ENCODE assay signal across 7 mouse cellular contexts in the genomic region with DNA sequence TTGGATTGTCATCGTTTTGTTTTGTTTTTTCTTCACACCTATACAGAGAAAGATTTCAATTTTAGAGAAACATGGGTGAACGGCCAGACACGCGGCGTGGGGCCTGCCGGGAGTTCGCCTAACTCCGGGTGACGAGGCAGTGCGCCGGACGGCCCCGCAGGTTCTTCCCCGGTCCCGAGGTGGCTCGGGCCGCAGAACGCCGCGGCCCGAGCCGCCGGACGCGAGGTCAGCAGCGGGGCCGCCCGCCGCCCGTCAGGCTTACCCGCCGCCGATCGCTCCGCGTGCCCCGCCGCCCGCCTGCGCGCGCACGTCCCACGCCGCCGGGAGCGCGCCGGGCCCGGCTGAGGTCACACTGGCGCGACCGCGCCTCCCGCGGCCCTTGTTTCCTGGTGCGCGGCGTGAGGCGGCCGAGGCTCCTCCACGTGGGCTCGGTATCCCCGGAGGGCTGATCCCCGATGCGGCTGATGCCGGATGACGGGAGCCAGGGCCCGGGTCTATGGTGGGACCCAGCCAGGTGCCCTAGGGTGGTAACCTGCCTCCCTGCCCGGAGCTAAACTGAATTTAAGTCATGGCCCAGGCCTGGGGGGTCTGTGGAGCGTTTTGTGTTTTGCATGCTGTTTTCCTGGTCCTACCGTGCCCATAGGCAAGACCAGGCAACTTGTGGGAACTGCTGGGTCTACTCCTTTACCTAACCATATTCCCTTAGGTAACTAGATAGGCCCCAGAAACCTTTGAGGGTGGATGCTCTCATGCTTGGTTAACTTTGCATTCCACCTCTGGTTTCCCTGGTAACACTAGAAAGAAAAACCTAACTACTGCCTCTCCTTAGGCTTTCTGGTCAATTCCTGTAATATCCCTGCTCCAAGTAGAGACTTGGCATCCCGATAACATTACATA. TPM values are rescaled to one million over a fixed set of nuclear protein-coding genes. Genes with fewer than 3 reads are reported as not detected.
DNase-seq lines count a peak whose midpoint lies in the region; ATAC-seq lines count a peak whose summit lies in the region.

A gene (minus strand): TSS at position 316 of the 897 bp plus-strand sequence.

- H3K4me3 ChIP-seq in intestine, embryonic 15.5 days (replicated peaks), result peak within 1 kb of the TSS; percentile 59
- H3K4me3 ChIP-seq in limb, embryonic 11.5 days (ENCODE audit: low read depth, low read length), result peak within 1 kb of the TSS; percentile 47
- H3K4me3 ChIP-seq in midbrain, embryonic 13.5 days (replicated peaks), result peak within 1 kb of the TSS; percentile 57

- H3K9ac ChIP-seq in intestine, embryonic 15.5 days, result peak within 1 kb of the TSS; percentile 65
- peak within 1 kb of the TSS; percentile 88 for H3K9ac ChIP-seq in limb, embryonic 11.5 days (ENCODE audit: low read length)
- peak within 1 kb of the TSS; percentile 82 for H3K9ac ChIP-seq in midbrain, embryonic 13.5 days (replicated peaks)

- H3K27ac ChIP-seq in intestine, embryonic 15.5 days, result peak within 1 kb of the TSS; percentile 25; the same call in 1 of the 2 replicates
- H3K27ac ChIP-seq in limb, embryonic 11.5 days (replicated peaks; ENCODE audit: low read depth, low read length), result no peak within 1 kb of the TSS
- H3K27ac ChIP-seq in midbrain, embryonic 13.5 days, result peak within 1 kb of the TSS; percentile 39

- peak; percentile 49 for DNase-seq in adrenal gland, adult 8-10 months
- DNase-seq in embryo, embryonic 11 days, result peak; percentile 90
- peak; percentile 79 for DNase-seq in gastrocnemius, postnatal 25 days
- DNase-seq in limb, embryonic 11.5 days (ENCODE audit: low spot score), result peak; percentile 82
- DNase-seq in spleen, adult 12 weeks (ENCODE audit: low spot score), result peak; percentile 72

- peaks cover 2% of the 10 kb centered on the region; the same call in 1 of the 2 replicates for H3K4me1 ChIP-seq in intestine, embryonic 15.5 days (replicated peaks)
- no peaks in the 10 kb centered on the region for H3K4me1 ChIP-seq in limb, embryonic 11.5 days (ENCODE audit: control insufficient read depth, insufficient read depth, low read length)
- peaks cover 4% of the 10 kb centered on the region for H3K4me1 ChIP-seq in midbrain, embryonic 13.5 days (replicated peaks)

- peak; percentile 95 for ATAC-seq in intestine, embryonic 15.5 days
- ATAC-seq in limb, embryonic 11.5 days (ENCODE audit: insufficient number of reproducible peaks, low FRiP score, low TSS enrichment, low read depth), result peak; percentile 81
- ATAC-seq in midbrain, embryonic 13.5 days, result peak; percentile 90

- no peaks in the 10 kb centered on the region for H3K27me3 ChIP-seq in intestine, embryonic 15.5 days (replicated peaks)
- no peaks in the 10 kb centered on the region for H3K27me3 ChIP-seq in limb, embryonic 11.5 days (ENCODE audit: control insufficient read depth, insufficient read depth, low read length)
- no peaks in the 10 kb centered on the region for H3K27me3 ChIP-seq in midbrain, embryonic 13.5 days

- no peaks in the 10 kb centered on the region for H3K9me3 ChIP-seq in intestine, embryonic 15.5 days
- no peaks in the 10 kb centered on the region for H3K9me3 ChIP-seq in limb, embryonic 11.5 days (ENCODE audit: control insufficient read depth, low read length)
- H3K9me3 ChIP-seq in midbrain, embryonic 13.5 days, result no peaks in the 10 kb centered on the region

- no peaks in the 10 kb centered on the region for H3K36me3 ChIP-seq in intestine, embryonic 15.5 days
- H3K36me3 ChIP-seq in limb, embryonic 11.5 days (ENCODE audit: control insufficient read depth, insufficient read depth, low read length), result no peaks in the 10 kb centered on the region
- 0 out of 2 replicates have a peak, but pooled peaks cover 3% of the 10 kb centered on the region for H3K36me3 ChIP-seq in midbrain, embryonic 13.5 days

- 2% methylated on average over 73 of the region's 73 CpGs for WGBS in intestine, embryonic 15.5 days
- WGBS in limb, embryonic 11.5 days, result 2% methylated on average over 64 of the region's 73 CpGs
- 2% methylated on average over 49 of the region's 73 CpGs for WGBS in midbrain, embryonic 13.5 days

- H3K4me2 ChIP-seq in intestine, embryonic 15.5 days (replicated peaks), result peak within 1 kb of the TSS; percentile 88
- peak within 1 kb of the TSS; percentile 57 for H3K4me2 ChIP-seq in limb, embryonic 11.5 days (ENCODE audit: low read depth, severe bottlenecking)
- H3K4me2 ChIP-seq in midbrain, embryonic 13.5 days (replicated peaks), result peak within 1 kb of the TSS; percentile 72

RNA-seq across cellular contexts. Expression of the gene that starts here (rescaled TPM):
- total RNA-seq in adrenal gland, adult 8-10 months (2022), result 10 to 100 TPM; 21.5 to 34.5 (median 28.0) TPM
- 10 to 100 TPM; 24.2 to 28.2 TPM for total RNA-seq in gastrocnemius, postnatal 25 days (2021)
- polyA plus RNA-seq in intestine, embryonic 15.5 days (2015; fragmentation: Nextera tagmentation; extraction: Ambion mirVana), result 34.1 and 41.7 TPM in 2 replicates
- polyA plus RNA-seq in limb, embryonic 11.5 days (2014; fragmentation: Nextera tagmentation; extraction: Ambion mirVana), result 34.5 and 40.1 TPM in 2 replicates
- 24.5 and 26.2 TPM in 2 replicates for polyA plus RNA-seq in midbrain, embryonic 13.5 days (2015; fragmentation: Nextera tagmentation; extraction: Ambion mirVana)
